Mouse (Mus musculus) liver, postnatal 0 days (tissue): ENCODE data around the gene Pigq.

Experiments
- CTCF ChIP-seq: sonication (generic); IDR thresholded peaks from 2 replicates; pipeline ENCODE4 v1.5.1; 2016; ENCODE audit warnings: antibody characterized with exemption, low read depth
- EP300 ChIP-seq: IDR thresholded peaks from 2 replicates; pipeline ENCODE4 v1.6.1; 2016; ENCODE audit warnings: antibody characterized with exemption, low read depth, mild to moderate bottlenecking

- TF ChIP-seq CTCF: no peak
- TF ChIP-seq EP300: no peak
Observed at GRCm38 (mm10) chr17:25948051-25948450, 3.3 kb upstream of the Pigq start.
